Mouse (Mus musculus) WW6 (cell line): ENCODE results near the gene E130311K13Rik.

Experiments
- DNase-seq: peaks from one replicate; pipeline ENCODE4 v3.0.0-alpha.2; 2013; ENCODE audit warnings: low read depth, low spot score

The E130311K13Rik gene

GRCm38 (mm10) chr3:63928878-63929859 lies at the start of gene E130311K13Rik:
E130311K13Rik (minus strand) TSS chr3:63929472.
- DNase-seq = peak; percentile 46

- DNase-seq = no peak
These were observed 48.6 kb upstream of the E130311K13Rik start for GRCm38 (mm10) chr3:63977895-63978294.

- DNase-seq = peak; percentile 82
These were observed 47.0 kb upstream of the E130311K13Rik start, which contains the start of gene Gmps for GRCm38 (mm10) chr3:63975955-63976908. Gmps (plus strand) TSS chr3:63976106.

- no peak for DNase-seq
These were observed 36.7 kb upstream of the E130311K13Rik start for GRCm38 (mm10) chr3:63965929-63966328.

- DNase-seq = no peak
These were observed 35.6 kb upstream of the E130311K13Rik start for GRCm38 (mm10) chr3:63964922-63965249.

GRCm38 (mm10) chr3:63964100-63964921 lies 35.0 kb upstream of the E130311K13Rik start, which contains the start of gene Slc33a1:
Slc33a1 (minus strand) TSS chr3:63964768.
- peak; percentile 94 for DNase-seq

- no peak for DNase-seq
These were observed 34.3 kb upstream of the E130311K13Rik start for GRCm38 (mm10) chr3:63963421-63964099.

- no peak for DNase-seq
These were observed 20.6 kb upstream of the E130311K13Rik start for GRCm38 (mm10) chr3:63949837-63950236.

- DNase-seq = no peak
These were observed 12.1 kb upstream of the E130311K13Rik start for GRCm38 (mm10) chr3:63941204-63941850.

- no peak for DNase-seq
These were observed 9.7 kb upstream of the E130311K13Rik start for GRCm38 (mm10) chr3:63938928-63939327.

GRCm38 (mm10) chr3:63919634-63920033 lies 9.6 kb downstream of the E130311K13Rik start:
- no peak for DNase-seq

GRCm38 (mm10) chr3:63910301-63910700 lies 19.0 kb downstream of the E130311K13Rik start:
- no peak for DNase-seq

- DNase-seq = no peak
These were observed 24.0 kb downstream of the E130311K13Rik start for GRCm38 (mm10) chr3:63905241-63905640.

GRCm38 (mm10) chr3:63904157-63904556 lies 25.1 kb downstream of the E130311K13Rik start:
- DNase-seq = no peak

- no peak for DNase-seq
These were observed 29.2 kb downstream of the E130311K13Rik start for GRCm38 (mm10) chr3:63900021-63900571.

- peak; percentile 62 for DNase-seq
These were observed 30.0 kb downstream of the E130311K13Rik start, which contains the start of gene Plch1 for GRCm38 (mm10) chr3:63899309-63899695. Plch1 (minus strand) TSS chr3:63899472.

GRCm38 (mm10) chr3:63898581-63899308 lies 30.5 kb downstream of the E130311K13Rik start:
- DNase-seq = peak; percentile 61

GRCm38 (mm10) chr3:63897177-63897576 lies 32.1 kb downstream of the E130311K13Rik start:
- no peak for DNase-seq

GRCm38 (mm10) chr3:63896303-63896702 lies 33.0 kb downstream of the E130311K13Rik start:
- no peak for DNase-seq
